29 mouse cellular contexts compared by ENCODE assay signal in the genomic region with DNA sequence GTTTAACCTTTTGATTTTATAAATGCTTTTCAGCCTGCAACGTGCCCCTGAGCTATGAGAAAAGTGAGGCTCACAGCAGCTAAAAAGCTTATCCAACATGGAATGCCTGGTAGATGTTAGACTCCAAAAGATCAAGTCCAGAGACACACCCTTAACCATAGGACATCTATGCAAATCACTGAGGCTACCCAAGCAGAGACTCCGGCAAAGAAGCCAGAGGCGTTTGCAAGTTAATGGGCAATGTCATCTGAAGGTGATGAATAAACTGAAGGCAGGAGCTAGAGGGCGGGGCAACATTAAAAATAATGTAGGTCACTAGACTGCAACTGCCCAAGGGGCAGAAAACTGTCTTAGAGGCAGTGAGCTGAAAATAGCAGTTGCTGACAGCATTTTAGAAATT. TPM values are rescaled to one million over a fixed set of nuclear protein-coding genes. Genes with fewer than 3 reads are reported as not detected.
"Had no signal": no experiment of that assay in that cellular context is flagged by ENCODE, and none has a peak within 500 bp of the region (broad histone marks: within the 10 kb centered on the region; RNA-seq: fewer than 3 reads in every experiment).

No protein-coding gene starts in this region.

- DNase-seq: gastrocnemius, adult 2 months; gastrocnemius, postnatal 10 days; gastrocnemius, postnatal 25 days; heart, adult 18-20 months; heart, postnatal 10 days; heart, postnatal 4 days; kidney, adult 18-20 months; kidney, adult 8-10 months; kidney, postnatal 10 days; kidney, postnatal 25 days; kidney, postnatal 4 days; liver had no signal

- H3K27ac ChIP-seq: gastrocnemius, adult 2 months; heart, embryonic 10.5 days; hindbrain, embryonic 10.5 days; hindbrain, embryonic 12.5 days; hindbrain, embryonic 14.5 days; intestine, embryonic 15.5 days; layer of hippocampus, adult 2 months; left cerebral cortex, adult 2 months; limb, embryonic 10.5 days; limb, embryonic 12.5 days; liver, embryonic 12.5 days; liver, embryonic 14.5 days had no signal

- H3K9me3 ChIP-seq: heart, embryonic 10.5 days; heart, embryonic 12.5 days; hindbrain, embryonic 10.5 days; hindbrain, embryonic 12.5 days; intestine, embryonic 15.5 days; limb, embryonic 10.5 days; limb, embryonic 12.5 days; liver, embryonic 12.5 days had no signal

- H3K4me2 ChIP-seq: heart, embryonic 12.5 days; hindbrain, embryonic 12.5 days; hindbrain, embryonic 14.5 days; intestine, embryonic 15.5 days; limb, embryonic 12.5 days; liver, embryonic 12.5 days had no signal

- H3K9ac ChIP-seq: heart, embryonic 12.5 days; hindbrain, embryonic 12.5 days; hindbrain, embryonic 14.5 days; intestine, embryonic 15.5 days; limb, embryonic 12.5 days; liver, embryonic 12.5 days; liver, embryonic 14.5 days had no signal

- ATAC-seq: hindbrain, embryonic 16.5 days; inflammation-experienced regulatory T-cells, adult 6 months; intestine, embryonic 15.5 days; intestine, postnatal 0 days; liver, embryonic 12.5 days had no signal

- H3K4me3 ChIP-seq: gastrocnemius, adult 2 months; heart, embryonic 10.5 days; heart, embryonic 12.5 days; hindbrain, embryonic 10.5 days; hindbrain, embryonic 12.5 days; intestine, embryonic 15.5 days; layer of hippocampus, adult 2 months; left cerebral cortex, adult 2 months; limb, embryonic 10.5 days; limb, embryonic 12.5 days; liver, embryonic 12.5 days had no signal

- H3K4me1 ChIP-seq: heart, embryonic 10.5 days; heart, embryonic 12.5 days; hindbrain, embryonic 10.5 days; intestine, embryonic 15.5 days; liver, embryonic 12.5 days had no signal

- H3K27me3 ChIP-seq: heart, embryonic 12.5 days; hindbrain, embryonic 12.5 days; intestine, embryonic 15.5 days; limb, embryonic 12.5 days; liver, embryonic 12.5 days had no signal

- H3K36me3 ChIP-seq: heart, embryonic 10.5 days; heart, embryonic 12.5 days; hindbrain, embryonic 10.5 days; hindbrain, embryonic 12.5 days; intestine, embryonic 15.5 days; limb, embryonic 10.5 days; limb, embryonic 12.5 days; liver, embryonic 12.5 days had no signal

RNA-seq across cellular contexts. Expression of gene Nell2, which starts 56.5 kb away (rescaled TPM):
- total RNA-seq: granulocyte monocyte progenitor cell, adult 5-6 weeks; heart, adult 18-20 months; heart, postnatal 25 days had no signal
- polyA plus RNA-seq: inflammation-experienced regulatory T-cells, adult 6 months had no signal
